Mouse (Mus musculus) intestine, postnatal 0 days (tissue): ENCODE results near the gene Chchd4. TPM values are rescaled to one million over a fixed set of nuclear protein-coding genes. Genes with fewer than 3 reads are reported as not detected.

Source experiments
- ATAC-seq: fragments of 200-750 bp; cut with Nextera tagmentation; 2 replicates; pipeline ENCODE4 v1.8.0; 2017; ENCODE audit warnings: mild to moderate bottlenecking, moderate TSS enrichment, moderate library complexity
- H3K27ac ChIP-seq: fragments of 300-500 bp; sonication (generic); 2 replicates; pipeline ENCODE4 v1.5.1; 2014; ENCODE audit warnings: mild to moderate bottlenecking, low read depth, low read length, moderate library complexity
- H3K27me3 ChIP-seq: fragments of 300-500 bp; sonication (generic); replicated peaks from 2 replicates; pipeline ENCODE4 v1.6.1; 2014; ENCODE audit warnings: low read length, mixed read lengths; ENCODE audit not compliant: control insufficient read depth, insufficient read depth
- H3K36me3 ChIP-seq: fragments of 300-500 bp; sonication (generic); 2 replicates; pipeline ENCODE4 v1.6.1; 2014; ENCODE audit warnings: mild to moderate bottlenecking, moderate library complexity; ENCODE audit not compliant: control insufficient read depth, insufficient read depth
- H3K4me1 ChIP-seq: fragments of 300-500 bp; sonication (generic); replicated peaks from 2 replicates; pipeline ENCODE4 v1.6.1; 2014; ENCODE audit warnings: antibody characterized with exemption, low read length, mixed read lengths; ENCODE audit not compliant: control insufficient read depth, insufficient read depth
- H3K4me2 ChIP-seq: fragments of 300-500 bp; sonication (generic); replicated peaks from 2 replicates; pipeline ENCODE4 v1.6.1; 2014; ENCODE audit warnings: low read depth, mild to moderate bottlenecking, moderate library complexity
- H3K4me3 ChIP-seq: fragments of 300-500 bp; sonication (generic); 2 replicates; pipeline ENCODE4 v1.5.1; 2014; ENCODE audit warnings: low read depth, low read length
- H3K9ac ChIP-seq: fragments of 300-500 bp; sonication (generic); 2 replicates; pipeline ENCODE4 v1.6.1; 2014; ENCODE audit warnings: mild to moderate bottlenecking, low read depth, low read length
- H3K9me3 ChIP-seq: fragments of 300-500 bp; sonication (generic); 2 replicates; pipeline ENCODE4 v1.6.1; 2016; ENCODE audit warnings: mixed run types; ENCODE audit not compliant: control insufficient read depth
- CTCF ChIP-seq: sonication (generic); IDR thresholded peaks from 2 replicates; pipeline ENCODE4 v1.5.1; 2016; ENCODE audit warnings: low read depth, mild to moderate bottlenecking, control low read depth, antibody characterized with exemption, moderate library complexity
- WGBS: fragments of 180-500 bp; shearing (Covaris S2); extraction: QIAGEN DNeasy Blood & Tissue Kit; methylation state at CpG from one replicate; pipeline ENCODE4 v1.1.7; 2014; 5-methylcytosine and 5-hydroxymethylcytosine counted together
- polyA plus RNA-seq: library from polyadenylated mRNA; unstranded; fragments of >200 nt; fragmentation: Nextera tagmentation; extraction: Ambion mirVana; gene quantifications from 2 replicates; pipeline ENCODE4 v1.2.1, GENCODE M21; 2015

Chchd4 gene
- polyA plus RNA-seq, 1 experiment from 2014 or later: 27.0 TPM

DNA sequence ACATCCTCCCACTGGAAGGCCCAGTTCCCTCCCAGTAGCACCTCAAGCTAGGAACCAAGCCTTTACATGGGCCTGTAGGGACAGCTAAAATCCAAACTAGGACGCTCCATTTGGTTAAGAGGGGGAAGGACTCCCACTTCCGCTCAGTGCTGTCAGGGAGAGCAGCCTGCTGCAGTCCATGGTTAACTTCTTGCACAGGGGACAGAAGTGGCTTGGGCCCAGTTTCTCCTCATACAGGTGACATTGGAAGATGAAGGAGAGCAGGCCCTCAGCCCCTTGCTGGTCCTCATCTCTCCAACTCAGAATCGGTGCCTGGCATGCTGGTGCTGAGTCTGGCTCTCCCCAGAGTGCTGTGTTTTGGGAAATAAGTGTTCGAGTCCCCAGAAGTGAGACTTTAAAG lies 57.2 kb downstream of the Chchd4 start:
- Histone ChIP-seq H3K27me3 (peaks cover 30% of the 10 kb centered on the region), H3K4me2 (no peak overlapping the region), H3K27ac (no peak overlapping the region), H3K4me3 (no peak overlapping the region), H3K4me1 (0 out of 2 replicates have a peak, but pooled peaks cover 4% of the 10 kb centered on the region), H3K9ac (no peak overlapping the region), H3K36me3 (no peaks in the 10 kb centered on the region), H3K9me3 (no peaks in the 10 kb centered on the region)
- ATAC-seq: no peak
- TF ChIP-seq CTCF: no peak
- WGBS: 77% methylated on average over 4 of the region's 4 CpGs

DNA sequence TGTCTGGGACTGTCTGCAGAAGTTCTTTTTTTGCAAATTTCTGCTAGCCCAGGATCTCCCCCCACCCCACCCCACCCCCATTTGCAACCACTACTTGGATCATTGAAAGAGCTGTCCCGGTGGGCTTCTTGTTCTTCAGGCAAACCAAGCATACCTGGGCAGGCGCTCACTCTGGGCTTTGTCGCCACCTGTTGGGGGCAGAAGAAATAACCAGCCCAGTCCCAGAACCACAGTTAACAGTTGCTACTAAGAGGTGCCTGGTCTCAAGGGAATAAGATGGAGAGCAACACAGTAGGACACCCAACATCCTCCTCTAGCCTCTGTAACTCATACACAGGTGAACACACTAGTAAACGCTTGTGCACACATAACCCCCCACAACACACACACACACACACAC lies 58.5 kb downstream of the Chchd4 start:
- no peak for ATAC-seq
- H3K27me3 ChIP-seq: peaks cover 43% of the 10 kb centered on the region

More for the DNA sequence above, 58.5 kb downstream of the Chchd4 start:
- H3K36me3 ChIP-seq: no peaks in the 10 kb centered on the region
- H3K4me3 ChIP-seq: no peak overlapping the region
- no peak overlapping the region for H3K4me2 ChIP-seq
- no peaks in the 10 kb centered on the region for H3K9me3 ChIP-seq
- H3K9ac ChIP-seq: no peak overlapping the region
- H3K27ac ChIP-seq: no peak overlapping the region
- TF ChIP-seq CTCF: peak; percentile 76
- under 1% methylated on average over 4 of the region's 4 CpGs for WGBS
- 0 out of 2 replicates have a peak, but pooled peaks cover 4% of the 10 kb centered on the region for H3K4me1 ChIP-seq

Other genes with a start within 250 kb of the Chchd4 start
- gene Wnt7a, start 62.2 kb downstream of the Chchd4 start, polyA plus RNA-seq: not detected in 2 replicates
- gene Tmem43, start 157 bp upstream of the Chchd4 start, polyA plus RNA-seq: 22.0 and 22.4 TPM in 2 replicates
- 9.1 and 10.2 TPM in 2 replicates for gene Xpc, start 42.3 kb upstream of the Chchd4 start, polyA plus RNA-seq
- gene Lsm3, start 42.4 kb upstream of the Chchd4 start, polyA plus RNA-seq: 133 and 139 TPM in 2 replicates
- gene Slc6a6, start 210.5 kb upstream of the Chchd4 start, polyA plus RNA-seq: 109 and 127 TPM in 2 replicates